Mouse (Mus musculus) adrenal gland, postnatal 4 days (tissue): Measurements from ENCODE around the gene Rasgrf1. TPM values are rescaled to one million over a fixed set of nuclear protein-coding genes. Genes with fewer than 3 reads are reported as not detected.
"Not testable (repeated sequence)": the region's sequence is repeated elsewhere in the genome, so short reads cannot be mapped to it uniquely, and the experiment has no call there.

ENCODE experiments used
- DNase-seq, 2 experiments: peaks; one replicate each; pipeline ENCODE4 v3.0.0; 2021 to 2022; ENCODE audit warnings: low spot score in 2 of 2, mixed read lengths in 2 of 2
- total RNA-seq, 2 experiments: library from RNA; stranded (reverse); gene quantifications; 2 replicates each; pipeline ENCODE4 v1.2.3; 2021

Rasgrf1 gene
- total RNA-seq, 2 experiments from 2014 or later: 1.3 to 1.7 TPM

DNA sequence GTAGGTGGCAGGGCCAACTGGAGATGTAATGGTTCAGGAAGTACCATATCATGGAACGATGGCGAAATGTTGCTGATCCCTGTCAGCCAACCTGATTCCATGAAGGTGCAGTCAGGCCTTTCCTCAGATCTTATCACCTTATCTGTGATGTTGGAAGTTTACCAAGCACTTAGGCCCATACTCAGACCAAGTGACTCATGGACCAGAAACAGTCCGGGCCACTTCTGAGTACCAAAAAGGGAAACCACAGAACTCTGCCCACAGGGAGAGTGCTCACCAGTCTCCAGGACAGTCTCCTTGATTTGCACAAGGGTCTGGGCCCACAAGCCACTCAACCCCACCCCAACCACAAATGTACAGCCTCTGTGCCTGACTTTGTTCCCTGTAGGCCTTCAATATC is 126.1 kb downstream of the Rasgrf1 start:
- no peak for DNase-seq

DNA sequence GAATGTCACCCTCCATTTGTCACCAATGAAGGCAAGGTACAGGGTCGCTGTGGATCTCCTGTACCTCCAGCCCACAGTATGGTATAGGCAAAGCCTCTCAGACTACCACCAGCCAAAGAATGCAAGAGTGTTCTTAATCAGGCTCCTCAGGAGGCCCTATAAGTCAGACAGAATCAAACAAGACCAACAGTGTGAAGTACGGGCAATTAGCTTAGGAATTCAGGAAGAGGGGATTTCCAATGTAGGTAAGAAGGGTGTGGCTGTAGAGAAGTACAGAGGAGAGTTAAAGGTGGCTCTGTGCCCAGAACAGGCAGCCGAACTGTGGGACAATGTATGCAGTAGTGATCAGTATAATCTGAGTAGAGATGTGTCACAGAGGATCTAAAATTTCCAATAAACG is 126.6 kb downstream of the Rasgrf1 start:
- DNase-seq: no peak

DNA sequence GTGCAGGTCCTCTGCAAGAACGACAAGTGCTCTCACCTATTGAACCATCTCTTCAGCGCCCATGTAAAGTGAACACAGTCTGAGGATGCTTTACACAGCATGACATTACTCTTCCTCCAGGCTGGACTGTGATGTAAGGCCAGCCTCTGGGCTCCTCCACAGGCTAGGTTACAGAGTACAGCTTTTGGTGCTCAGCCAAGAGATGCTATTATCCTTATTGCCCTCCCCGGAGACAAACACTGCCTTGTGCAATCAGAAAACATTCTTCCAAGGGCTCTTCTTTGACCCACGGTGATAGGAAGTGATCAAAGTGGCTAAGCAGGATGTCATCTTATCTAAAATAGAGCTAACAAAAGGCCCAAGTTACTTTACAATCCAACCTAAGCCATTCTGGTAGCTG is 128.8 kb downstream of the Rasgrf1 start:
- no peak for DNase-seq

DNA sequence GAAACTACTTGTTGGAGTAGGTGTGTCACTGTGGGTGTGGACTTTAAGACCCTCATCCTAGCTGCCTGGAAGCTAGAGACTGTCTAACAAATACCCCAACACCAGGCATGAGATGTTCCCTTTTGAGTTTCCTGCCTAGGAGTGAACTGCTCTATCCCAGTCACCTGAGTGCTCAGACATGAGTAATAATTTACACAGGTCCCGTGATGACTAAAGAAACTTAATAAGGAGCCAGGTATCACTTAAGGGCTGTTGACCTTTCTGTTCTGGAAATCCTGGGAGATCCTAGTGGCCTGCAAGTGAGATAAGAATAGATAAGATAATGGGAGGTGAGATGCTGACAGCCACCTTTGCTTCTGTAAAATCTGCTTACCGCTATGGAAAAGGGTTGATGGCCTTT is 131.2 kb downstream of the Rasgrf1 start:
- DNase-seq: no peak

DNA sequence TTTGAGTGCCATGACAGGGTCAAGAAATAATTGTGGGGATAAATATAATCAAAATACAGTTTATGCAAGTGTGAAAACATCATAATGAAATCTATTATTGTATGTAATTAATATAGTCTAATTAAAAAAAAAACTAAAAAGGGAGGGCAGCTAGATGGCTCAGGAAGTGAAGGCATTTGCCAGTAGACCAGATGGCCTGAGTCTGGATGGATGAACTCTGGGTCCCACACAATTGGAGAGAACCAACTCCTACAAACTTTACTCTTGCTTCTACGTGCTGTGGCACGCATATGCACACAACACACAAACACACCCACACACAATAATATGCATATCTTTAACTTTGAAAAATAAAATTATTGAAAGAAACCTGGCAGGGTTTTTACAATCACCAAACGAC is 131.8 kb downstream of the Rasgrf1 start:
- no peak for DNase-seq

DNA sequence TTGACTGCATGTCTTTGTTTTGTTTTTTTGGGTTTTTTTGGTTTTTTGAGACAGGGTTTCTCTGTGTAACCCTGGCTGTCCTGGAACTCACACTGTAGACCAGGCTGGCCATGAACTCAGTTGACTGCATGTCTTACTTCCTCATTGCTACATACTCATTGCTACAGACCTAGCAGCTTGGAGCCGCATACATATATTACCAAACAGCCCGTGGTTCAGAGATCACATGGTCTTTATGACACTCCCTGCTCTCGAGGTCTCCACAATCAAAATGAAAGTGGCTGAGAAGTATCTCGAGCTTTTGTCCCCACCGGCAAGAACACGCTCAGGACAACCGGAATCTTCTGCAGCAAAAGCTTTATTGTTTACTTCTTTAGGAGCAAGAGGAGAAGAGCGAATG is 133.2 kb downstream of the Rasgrf1 start:
- not testable (repeated sequence) for DNase-seq

DNA sequence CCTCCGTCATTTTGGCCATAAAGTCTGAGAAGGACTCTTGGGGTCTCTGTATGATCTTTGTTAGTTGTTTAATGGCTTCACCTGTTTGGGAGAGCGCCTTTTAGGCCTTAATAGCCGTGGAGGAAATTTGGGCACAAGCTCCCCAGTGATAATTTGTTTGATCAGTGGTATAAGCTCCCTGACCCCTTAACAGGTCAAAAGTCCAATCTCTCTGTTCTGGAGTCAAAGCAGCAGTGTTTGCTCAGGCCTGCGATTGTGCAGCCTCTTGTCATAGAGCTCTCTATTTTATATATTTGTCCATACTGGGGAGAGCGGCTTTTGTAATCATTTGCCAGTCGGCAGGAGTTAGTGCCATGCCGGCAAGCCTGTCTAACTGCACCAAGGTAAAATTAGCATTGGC is 135.5 kb downstream of the Rasgrf1 start:
- no peak for DNase-seq

DNA sequence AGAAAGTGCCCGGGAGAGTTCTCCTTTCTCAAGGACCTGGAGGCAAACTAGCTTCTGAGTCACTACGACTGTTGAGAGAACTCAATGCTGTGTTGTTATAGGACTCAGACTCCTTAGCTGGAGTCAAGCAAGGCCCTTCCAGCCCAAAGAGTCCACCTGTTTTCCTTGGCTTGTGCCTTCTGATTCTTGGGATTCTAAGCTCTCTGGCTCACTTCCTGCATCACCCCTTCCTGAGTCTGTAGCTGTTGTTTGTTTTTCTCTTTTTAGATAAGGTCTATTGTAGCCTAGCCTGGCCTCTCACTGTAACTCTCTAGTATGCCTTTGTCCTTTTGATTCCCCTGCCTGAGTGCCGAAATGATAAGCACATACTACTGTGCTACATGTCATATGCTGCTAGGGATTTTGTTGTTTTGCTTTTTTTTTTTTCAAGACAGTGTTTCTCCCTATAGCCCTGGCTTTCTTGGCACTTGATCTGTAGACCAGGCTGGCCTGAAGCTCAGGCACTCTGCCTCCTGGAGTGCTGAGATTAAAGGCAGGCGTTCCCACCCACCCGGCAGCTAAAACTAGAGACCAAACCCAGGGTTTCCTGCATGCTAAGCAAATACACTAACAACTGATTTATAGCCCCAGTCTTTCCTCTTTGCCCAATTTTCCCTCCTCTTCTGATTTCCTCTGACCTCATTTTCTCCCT is 138.4 kb downstream of the Rasgrf1 start:
- no peak for DNase-seq

DNA sequence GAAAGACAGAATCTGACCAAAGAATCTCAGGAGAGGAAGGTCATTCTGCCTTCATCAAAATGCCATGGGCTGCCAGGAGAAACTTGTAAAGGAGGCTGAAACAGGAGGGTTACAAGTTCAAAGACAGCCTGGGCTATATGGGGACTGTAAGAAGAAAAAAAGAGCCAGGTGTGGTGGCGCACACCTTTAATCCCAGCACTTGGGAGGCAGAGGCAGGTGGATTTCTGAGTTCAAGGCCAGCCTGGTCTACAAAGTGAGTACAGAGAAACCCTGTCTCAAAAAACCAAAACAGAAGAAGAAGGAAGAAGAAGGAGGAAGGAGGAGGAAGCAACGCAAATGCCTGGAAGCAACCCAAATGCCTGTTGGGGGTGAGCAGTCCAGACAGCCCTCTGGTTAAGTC is 144.1 kb downstream of the Rasgrf1 start, which contains the start of gene Ctsh:
Gene Ctsh (plus strand): TSS at position 301 of the 400 bp plus-strand sequence.
- DNase-seq: no peak

DNA sequence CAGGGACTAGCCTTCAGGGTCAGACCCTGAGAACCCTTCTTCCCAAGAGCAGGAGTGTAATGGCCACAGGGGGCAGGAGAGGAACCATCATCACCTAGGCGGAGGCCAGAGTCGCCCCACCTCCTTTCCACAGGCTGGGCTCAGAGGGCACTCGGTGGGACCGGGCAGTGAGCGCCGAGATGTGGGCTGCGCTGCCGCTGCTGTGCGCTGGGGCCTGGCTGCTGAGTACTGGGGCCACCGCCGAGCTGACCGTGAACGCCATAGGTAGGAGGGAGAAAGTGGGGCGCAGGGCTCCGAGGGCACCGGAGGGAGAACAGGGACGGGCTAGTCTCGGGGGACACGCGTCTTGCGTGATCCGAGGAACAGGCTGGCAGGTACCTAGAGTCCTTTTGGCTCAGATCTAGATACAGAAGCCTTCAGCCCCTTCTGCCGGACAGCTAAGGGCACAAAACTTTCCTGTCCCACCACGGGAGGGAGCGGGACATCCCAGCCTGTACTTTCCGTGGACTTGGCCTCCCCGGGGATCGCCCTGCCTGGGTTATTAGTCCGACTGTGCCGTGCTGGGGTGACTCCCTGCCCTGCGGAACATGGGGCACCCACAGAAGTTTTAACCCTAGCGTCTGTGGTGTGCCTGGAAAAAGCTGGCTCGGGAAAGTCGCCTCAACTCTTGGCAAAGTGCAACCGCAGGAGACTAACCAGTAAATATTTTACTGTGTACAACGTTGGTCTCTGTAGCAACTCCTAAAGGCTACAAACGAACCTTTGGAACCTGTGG is 144.8 kb downstream of the Rasgrf1 start:
- peak; percentile 53 to 67 for DNase-seq

DNA sequence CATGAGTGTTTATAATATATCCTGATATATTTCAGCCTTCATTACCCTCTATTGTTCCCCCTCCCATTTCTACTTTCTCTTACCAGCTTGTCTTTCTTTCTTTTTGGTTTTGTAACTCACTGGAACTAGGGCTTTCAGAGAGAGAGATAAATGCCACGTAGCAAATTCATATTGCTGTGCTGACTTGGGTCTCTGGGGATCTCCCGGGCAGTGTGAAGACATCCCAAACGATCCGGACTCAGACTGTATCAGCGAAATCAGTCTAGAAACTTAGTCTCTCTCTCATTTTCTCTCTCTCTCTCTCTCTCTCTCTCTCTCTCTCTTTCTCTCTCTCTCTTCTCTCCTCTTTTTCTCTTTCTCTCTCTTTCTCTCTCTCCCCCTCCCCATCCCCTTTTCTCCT is 145.7 kb downstream of the Rasgrf1 start:
- no peak for DNase-seq

DNA sequence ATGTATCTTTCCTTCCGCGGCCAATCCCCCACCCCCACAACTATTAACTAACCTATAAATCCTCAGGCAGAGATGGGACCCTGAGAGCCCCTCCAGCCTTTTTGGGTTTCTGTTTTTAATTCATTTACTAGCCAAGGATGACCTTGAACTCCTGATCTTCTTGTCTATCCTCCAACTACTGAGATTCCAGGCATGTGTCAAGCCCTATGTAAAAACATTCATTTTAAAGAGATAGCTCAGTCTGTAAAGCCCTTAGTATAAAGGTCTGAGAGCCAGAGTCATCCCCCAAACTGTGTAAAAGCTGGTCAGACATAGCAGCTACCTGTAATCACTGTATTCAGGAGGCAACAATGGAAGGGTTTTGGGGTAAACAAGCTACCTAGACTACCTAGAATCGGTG is 146.2 kb downstream of the Rasgrf1 start:
- DNase-seq: no peak

DNA sequence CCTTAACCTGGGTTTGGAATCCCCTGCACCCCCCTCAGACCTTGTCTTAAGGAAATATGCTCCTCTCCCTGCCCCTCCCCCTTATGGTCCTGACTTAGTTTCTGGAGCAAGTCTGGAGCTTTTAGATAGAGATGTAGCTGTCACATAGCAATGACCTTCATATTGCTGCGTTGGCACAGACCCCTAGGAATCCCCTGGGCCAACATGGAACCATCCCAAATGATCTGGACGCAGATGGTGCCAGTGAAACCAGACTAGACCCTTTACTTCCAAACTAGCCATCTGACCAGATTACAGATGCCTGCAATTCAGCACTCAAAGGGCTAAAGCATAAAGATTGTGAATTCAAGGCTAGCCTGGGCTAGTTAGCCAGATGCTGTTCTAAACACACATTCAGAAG is 147.0 kb downstream of the Rasgrf1 start:
- no peak for DNase-seq

DNA sequence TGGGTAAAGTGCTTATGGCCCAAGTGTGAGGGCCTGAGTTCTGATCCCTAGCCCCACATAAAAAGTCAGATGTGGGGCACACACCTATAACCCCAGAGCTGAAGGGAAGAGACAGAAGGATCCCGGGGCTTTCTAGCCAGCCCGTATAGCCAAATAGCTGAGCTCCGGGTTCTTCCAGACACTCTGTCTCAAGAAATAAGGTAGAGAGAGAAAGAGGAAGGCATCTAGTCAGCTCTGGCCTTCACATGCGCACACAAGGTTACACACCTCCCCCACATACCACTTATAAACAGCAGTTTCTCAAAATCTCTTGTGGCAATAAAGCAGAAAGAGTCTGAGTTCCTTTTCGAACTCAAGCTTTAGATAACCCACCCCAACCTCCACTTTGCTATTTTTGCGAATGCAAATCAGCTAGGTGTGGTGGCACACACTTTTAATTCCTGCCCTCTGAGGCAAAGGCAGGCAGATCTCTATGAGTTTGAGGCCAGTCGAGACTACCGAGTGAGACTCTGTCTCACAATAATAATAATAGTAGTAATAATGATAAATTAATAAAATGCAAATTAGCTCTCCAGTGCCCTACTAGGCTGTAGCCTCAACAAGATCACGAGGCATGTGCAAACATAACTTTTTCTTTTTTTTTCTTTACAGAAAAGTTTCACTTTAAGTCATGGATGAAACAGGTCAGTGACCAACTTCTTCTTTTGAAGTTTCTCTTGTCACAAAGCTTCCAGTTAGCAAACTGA is 150.3 kb downstream of the Rasgrf1 start:
- no peak for DNase-seq

DNA sequence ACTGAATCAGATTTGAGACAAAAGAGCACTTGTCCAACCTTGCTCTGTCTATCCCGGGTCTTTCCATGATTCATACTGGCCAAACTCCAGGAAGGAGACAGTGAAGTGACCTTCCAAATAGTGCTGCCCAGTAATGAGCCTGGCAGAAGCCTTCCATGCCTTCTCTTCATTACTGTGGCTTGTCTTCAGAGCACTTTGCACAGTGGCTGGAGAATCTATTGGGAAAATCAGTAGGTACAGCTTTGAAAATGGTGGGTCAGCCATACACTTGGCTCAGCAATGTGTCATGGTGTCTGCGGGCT is 150.8 kb downstream of the Rasgrf1 start:
- peak in 1 of 2 experiments; percentile 31 for DNase-seq

DNA sequence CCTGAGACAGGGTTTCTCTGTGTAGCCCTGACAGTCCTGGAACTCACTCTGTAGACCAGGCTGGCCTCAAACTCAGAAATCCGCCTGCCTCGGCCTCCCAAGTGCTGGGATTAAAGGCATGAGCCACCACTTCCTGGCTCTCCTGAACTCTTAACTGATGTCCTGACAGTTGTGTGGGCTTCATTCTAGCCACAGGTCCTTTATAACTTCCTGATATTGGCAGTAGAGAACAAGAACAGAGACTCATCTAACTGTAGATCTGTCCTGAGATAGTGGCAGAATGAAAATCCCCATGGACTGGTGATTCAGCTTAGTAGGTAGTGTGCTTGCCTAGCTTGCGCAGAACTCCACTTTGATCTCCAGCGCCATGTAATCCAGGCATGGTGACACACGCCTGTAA is 151.2 kb downstream of the Rasgrf1 start:
- not testable (repeated sequence) for DNase-seq

DNA sequence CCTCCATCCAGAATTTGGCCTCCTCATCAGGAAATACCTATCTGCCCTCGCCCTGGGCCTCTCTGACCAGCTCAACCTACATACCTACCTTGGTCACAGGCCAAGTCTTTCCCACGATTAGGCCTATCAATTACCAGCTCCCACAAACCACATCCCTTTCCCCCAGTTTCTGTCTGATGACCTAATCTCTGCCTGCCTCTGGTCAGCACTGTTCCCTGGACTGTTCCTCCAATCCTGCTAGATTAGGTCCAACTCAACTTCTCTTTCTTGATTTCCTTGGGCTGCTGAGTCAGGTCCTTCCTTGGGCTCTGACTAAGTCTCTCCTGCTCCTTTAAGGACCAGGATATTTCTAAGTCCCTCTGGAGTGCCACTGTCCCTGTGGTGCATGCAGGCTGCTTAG is 157.6 kb downstream of the Rasgrf1 start:
- DNase-seq: no peak

DNA sequence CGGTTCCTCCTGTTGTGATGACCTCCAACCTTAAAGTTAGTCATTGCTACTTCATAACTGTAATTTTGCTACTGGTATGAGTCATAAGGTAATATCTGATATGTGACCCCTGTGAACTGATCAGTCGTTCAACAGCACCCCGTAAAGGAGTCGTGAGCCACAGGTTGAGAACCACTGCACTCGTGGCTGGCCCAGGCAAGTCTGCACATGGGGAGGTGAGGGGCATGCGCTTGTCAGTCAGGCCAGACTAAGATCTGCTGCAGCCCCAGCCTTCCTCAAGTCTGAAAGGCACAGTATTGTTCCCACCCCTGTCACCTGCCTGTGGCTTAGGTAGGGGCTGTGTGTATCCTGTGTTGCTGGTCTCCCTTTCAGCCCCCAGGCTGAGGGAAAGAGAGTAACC is 159.1 kb downstream of the Rasgrf1 start:
- DNase-seq: no peak

DNA sequence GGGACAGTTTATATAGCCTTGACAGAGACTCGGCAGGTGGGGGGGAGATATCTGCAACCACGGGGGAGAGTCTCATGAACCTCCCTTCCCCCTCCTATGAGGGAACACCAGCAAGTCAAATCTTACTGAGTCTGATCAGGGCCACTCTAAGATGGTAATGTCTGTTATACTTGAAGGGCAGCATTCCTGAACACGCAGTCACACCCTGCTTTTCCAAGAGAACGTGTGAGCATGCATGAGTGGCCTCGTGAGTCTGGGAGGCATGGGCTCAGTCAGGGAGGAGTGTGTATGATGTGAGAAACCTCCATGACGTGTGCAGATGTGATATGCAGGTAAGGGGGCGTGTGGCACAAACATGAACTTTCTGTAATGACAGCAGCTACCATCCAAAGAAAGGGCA is 159.8 kb downstream of the Rasgrf1 start:
- no peak for DNase-seq

DNA sequence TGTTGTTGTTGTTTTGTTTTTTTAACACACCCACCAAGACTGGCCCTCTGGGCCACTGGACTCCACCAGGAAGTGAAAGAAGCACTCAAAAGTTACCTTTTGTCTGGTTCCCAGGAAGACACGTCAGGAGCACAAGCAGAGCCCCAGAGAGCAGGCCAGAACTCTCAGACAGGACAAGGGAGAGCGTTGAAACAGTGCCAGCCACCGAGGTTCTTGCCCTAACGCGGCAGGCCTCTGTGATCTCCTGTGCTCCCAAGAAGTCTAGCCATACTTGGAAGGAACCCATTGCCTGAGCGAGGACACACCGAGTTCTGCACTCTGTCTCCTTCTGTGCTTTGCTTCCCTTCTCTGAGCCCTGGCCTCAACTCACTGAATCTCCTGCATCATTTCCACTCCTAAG is 160.5 kb downstream of the Rasgrf1 start:
- no peak for DNase-seq

DNA sequence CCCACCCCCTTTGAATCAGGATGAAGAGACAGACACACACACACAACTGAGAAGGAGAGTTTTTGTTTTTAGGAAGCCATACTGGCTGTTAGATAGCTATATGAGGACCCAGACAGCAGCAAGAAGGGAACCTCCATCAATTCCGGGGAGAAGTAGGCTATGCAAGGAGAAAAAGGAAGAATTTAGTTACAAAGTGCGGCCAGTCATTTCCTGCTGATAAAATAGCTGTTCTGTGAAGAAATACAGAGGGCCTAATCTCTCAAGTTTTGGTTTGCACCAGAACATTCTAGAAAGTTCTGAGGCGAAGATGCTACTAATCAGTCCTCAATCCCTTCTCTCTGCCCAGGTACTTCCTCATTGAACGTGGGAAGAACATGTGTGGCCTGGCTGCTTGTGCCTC is 165.6 kb downstream of the Rasgrf1 start:
- DNase-seq: no peak

DNA sequence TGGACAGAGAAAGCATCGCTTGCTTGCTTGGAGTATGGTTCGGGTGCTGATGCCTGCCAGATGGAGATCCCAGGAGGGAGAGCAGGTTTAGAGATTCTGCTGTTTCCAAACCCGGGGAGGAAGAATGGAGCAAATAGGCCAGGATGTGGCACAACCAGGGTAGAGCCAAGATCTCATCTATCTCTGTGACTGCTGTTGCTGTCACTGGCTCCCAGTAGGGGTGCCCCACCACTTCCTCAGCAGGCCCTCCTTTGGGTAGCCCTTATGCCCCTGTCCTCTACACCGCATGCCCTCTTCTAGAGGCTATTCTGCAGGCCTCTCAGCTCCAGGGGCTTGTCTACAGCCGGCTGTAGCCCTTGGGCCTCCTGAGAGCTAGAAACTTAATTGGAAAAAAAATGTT is 166.4 kb downstream of the Rasgrf1 start:
- DNase-seq: no peak
